Mouse (Mus musculus) midbrain, embryonic 16.5 days (tissue): Measurements from ENCODE around the gene Acp7. TPM values are rescaled to one million over a fixed set of nuclear protein-coding genes. Genes with fewer than 3 reads are reported as not detected.

Source experiments
- ATAC-seq: fragments of 200-750 bp; cut with Nextera tagmentation; 2 replicates; pipeline ENCODE4 v1.8.0; 2017; ENCODE audit warnings: moderate TSS enrichment
- H3K27ac ChIP-seq: fragments of 300-500 bp; sonication (generic); 2 replicates; pipeline ENCODE4 v1.5.1; 2014; ENCODE audit warnings: mild to moderate bottlenecking, low read length, mixed read lengths
- H3K27me3 ChIP-seq: fragments of 300-500 bp; sonication (generic); 2 replicates; pipeline ENCODE4 v1.6.1; 2014; ENCODE audit warnings: low read depth, low read length, mixed read lengths; ENCODE audit not compliant: control insufficient read depth, insufficient read depth
- H3K36me3 ChIP-seq: fragments of 300-500 bp; sonication (generic); 2 replicates; pipeline ENCODE4 v1.6.1; 2014; ENCODE audit warnings: mild to moderate bottlenecking, low read length, moderate library complexity, mixed read lengths; ENCODE audit not compliant: control insufficient read depth, insufficient read depth
- H3K4me1 ChIP-seq: fragments of 300-500 bp; sonication (generic); 2 replicates; pipeline ENCODE4 v1.6.1; 2014; ENCODE audit warnings: mild to moderate bottlenecking, low read length, mixed read lengths; ENCODE audit not compliant: control insufficient read depth, insufficient read depth
- H3K4me2 ChIP-seq: fragments of 300-500 bp; sonication (generic); 2 replicates; pipeline ENCODE4 v1.6.1; 2014; ENCODE audit warnings: mild to moderate bottlenecking, low read length, mixed read lengths
- H3K4me3 ChIP-seq: fragments of 300-500 bp; sonication (generic); 2 replicates; pipeline ENCODE4 v1.5.1; 2014; ENCODE audit warnings: low read depth, mild to moderate bottlenecking, low read length, moderate library complexity, mixed read lengths
- H3K9ac ChIP-seq: fragments of 300-500 bp; sonication (generic); 2 replicates; pipeline ENCODE4 v1.6.1; 2014; ENCODE audit warnings: low read depth, low read length, mixed read lengths
- H3K9me3 ChIP-seq: fragments of 300-500 bp; sonication (generic); replicated peaks from 2 replicates; pipeline ENCODE4 v1.6.1; 2014; ENCODE audit warnings: mild to moderate bottlenecking, low read length, mixed read lengths; ENCODE audit not compliant: control insufficient read depth, poor library complexity, severe bottlenecking
- WGBS: fragments of 180-500 bp; shearing (Covaris S2); extraction: QIAGEN DNeasy Blood & Tissue Kit; methylation state at CpG from one replicate; pipeline ENCODE4 v1.1.7; 2014; 5-methylcytosine and 5-hydroxymethylcytosine counted together
- microRNA-seq: library from miRNA; unstranded; fragments of <30 nt; microRNA quantifications from one replicate; pipeline ENCODE4, GENCODE M21; 2017
- polyA plus RNA-seq: library from polyadenylated mRNA; unstranded; fragments of >200 nt; fragmentation: Nextera tagmentation; extraction: Ambion mirVana; gene quantifications from 2 replicates; pipeline ENCODE4 v1.2.1, GENCODE M21; 2015

The Acp7 gene
- polyA plus RNA-seq, 1 experiment from 2014 or later = 0.26 TPM

GRCm38 (mm10) chr7:28561967-28562366 lies 69.2 kb downstream of the Acp7 start:
- no peak overlapping the region for H3K9ac ChIP-seq
- no peak overlapping the region for H3K4me2 ChIP-seq
- no peaks in the 10 kb centered on the region for H3K27me3 ChIP-seq
- no peak for ATAC-seq
- H3K4me3 ChIP-seq = no peak overlapping the region
- no peaks in the 10 kb centered on the region for H3K9me3 ChIP-seq
- H3K36me3 ChIP-seq = peaks cover 15% of the 10 kb centered on the region
- WGBS = 86% methylated on average over 11 of the region's 11 CpGs
- no peak overlapping the region for H3K27ac ChIP-seq
- no peaks in the 10 kb centered on the region for H3K4me1 ChIP-seq

GRCm38 (mm10) chr7:28560856-28561255 lies 70.3 kb downstream of the Acp7 start:
- Histone ChIP-seq H3K4me1 (no peaks in the 10 kb centered on the region), H3K9ac (no peak overlapping the region), H3K4me3 (no peak overlapping the region), H3K36me3 (peaks cover 15% of the 10 kb centered on the region), H3K27me3 (no peaks in the 10 kb centered on the region), H3K27ac (no peak overlapping the region), H3K4me2 (no peak overlapping the region), H3K9me3 (no peaks in the 10 kb centered on the region)
- 95% methylated on average over 10 of the region's 10 CpGs for WGBS
- ATAC-seq = no peak

- no peak overlapping the region for H3K27ac ChIP-seq
- H3K4me1 ChIP-seq = no peaks in the 10 kb centered on the region
- H3K36me3 ChIP-seq = peaks cover 6% of the 10 kb centered on the region; the same call in 1 of the 2 replicates
- H3K9me3 ChIP-seq = no peaks in the 10 kb centered on the region
- H3K9ac ChIP-seq = no peak overlapping the region
- no peak overlapping the region for H3K4me3 ChIP-seq
- H3K4me2 ChIP-seq = no peak overlapping the region
- 64% methylated on average over 4 of the region's 4 CpGs for WGBS
- H3K27me3 ChIP-seq = no peaks in the 10 kb centered on the region
- ATAC-seq = no peak
Measured at GRCm38 (mm10) chr7:28558486-28558885, 72.6 kb downstream of the Acp7 start.

- Histone ChIP-seq H3K9ac (no peak overlapping the region), H3K36me3 (peaks cover 6% of the 10 kb centered on the region; the same call in 1 of the 2 replicates), H3K9me3 (no peaks in the 10 kb centered on the region), H3K27me3 (no peaks in the 10 kb centered on the region), H3K4me3 (no peak overlapping the region), H3K27ac (no peak overlapping the region), H3K4me2 (no peak overlapping the region), H3K4me1 (no peaks in the 10 kb centered on the region)
- 91% methylated on average over 6 of the region's 6 CpGs for WGBS
- ATAC-seq = no peak
Measured at GRCm38 (mm10) chr7:28557708-28558107, 73.4 kb downstream of the Acp7 start.

Small RNAs within 50 kb of the gene (microRNA-seq; reads per million reads assigned to microRNA genes)
- gene Mir7049 = 0.52 reads per million

Other genes starting within 250 kb of the Acp7 start
- gene Med29, start 238.6 kb downstream of the Acp7 start, polyA plus RNA-seq = 39.6 and 40.3 TPM in 2 replicates
- 96.1 and 109 TPM in 2 replicates for gene Paf1, start 238.4 kb downstream of the Acp7 start, polyA plus RNA-seq
- gene Gmfg, start 193.9 kb downstream of the Acp7 start, polyA plus RNA-seq = 2.8 and 3.5 TPM in 2 replicates
- gene Lrfn1, start 179.4 kb downstream of the Acp7 start, polyA plus RNA-seq = 13.9 and 15.0 TPM in 2 replicates
- gene Ifnl2, start 120.9 kb downstream of the Acp7 start, polyA plus RNA-seq = not detected in 2 replicates
- gene Ifnl3, start 108.5 kb downstream of the Acp7 start, polyA plus RNA-seq = not detected in 2 replicates
- not detected in 2 replicates for gene Sycn, start 90.4 kb downstream of the Acp7 start, polyA plus RNA-seq
- 0.15 TPM in 1 of 2 replicates, not detected in the other for gene Nccrp1, start 84.1 kb downstream of the Acp7 start, polyA plus RNA-seq
- gene Samd4b, start 33.2 kb downstream of the Acp7 start, polyA plus RNA-seq = 20.2 and 20.4 TPM in 2 replicates
- gene Pak4, start 33.1 kb downstream of the Acp7 start, polyA plus RNA-seq = 18.1 and 19.1 TPM in 2 replicates
- gene Fbxo27, start 61.5 kb upstream of the Acp7 start, polyA plus RNA-seq = 15.1 and 17.3 TPM in 2 replicates
- gene Fbxo17, start 85.5 kb upstream of the Acp7 start, polyA plus RNA-seq = 3.2 and 5.2 TPM in 2 replicates
- gene Mrps12, start 110.5 kb upstream of the Acp7 start, polyA plus RNA-seq = 95.8 and 99.4 TPM in 2 replicates
- gene Sars2, start 110.7 kb upstream of the Acp7 start, polyA plus RNA-seq = 15.6 and 16.4 TPM in 2 replicates
- gene Ccer2, start 124.8 kb upstream of the Acp7 start, polyA plus RNA-seq = 0.61 and 0.95 TPM in 2 replicates
- gene Sirt2, start 135.4 kb upstream of the Acp7 start, polyA plus RNA-seq = 117 and 121 TPM in 2 replicates
- 52.0 and 64.7 TPM in 2 replicates for gene Nfkbib, start 136.2 kb upstream of the Acp7 start, polyA plus RNA-seq
- gene Rinl, start 157.6 kb upstream of the Acp7 start, polyA plus RNA-seq = 2.2 and 2.9 TPM in 2 replicates
- gene Hnrnpl, start 177.2 kb upstream of the Acp7 start, polyA plus RNA-seq = 134 and 152 TPM in 2 replicates
- 86.6 and 96.4 TPM in 2 replicates for gene Ech1, start 193.9 kb upstream of the Acp7 start, polyA plus RNA-seq
- gene Lgals4, start 202.5 kb upstream of the Acp7 start, polyA plus RNA-seq = 5.7 and 5.9 TPM in 2 replicates
- 6.7 and 10.3 TPM in 2 replicates for gene Lgals7, start 232.5 kb upstream of the Acp7 start, polyA plus RNA-seq